Mouse (Mus musculus) heart, adult 11 months (tissue): Measurements from ENCODE around the gene Kalrn.

Experiments used
- DNase-seq: peaks from one replicate; pipeline ENCODE4 v3.0.0; 2022

Kalrn gene

DNA sequence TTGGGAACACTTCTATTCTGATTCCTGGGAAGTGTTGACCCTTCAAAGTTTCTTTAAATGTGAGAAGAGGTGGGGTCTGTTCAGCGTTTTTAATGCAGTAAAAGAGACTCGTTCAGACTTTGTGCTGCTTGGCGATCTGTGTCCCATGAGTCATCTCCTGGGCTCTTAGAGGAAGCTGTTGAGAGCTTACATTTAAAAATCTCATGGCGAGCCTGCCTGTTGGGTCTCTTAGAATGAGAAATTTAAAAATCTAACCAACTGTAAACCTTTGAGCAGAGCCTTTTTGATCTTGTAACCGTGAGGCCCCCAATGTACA is 650.4 kb downstream of the Kalrn start:
- no peak for DNase-seq

DNA sequence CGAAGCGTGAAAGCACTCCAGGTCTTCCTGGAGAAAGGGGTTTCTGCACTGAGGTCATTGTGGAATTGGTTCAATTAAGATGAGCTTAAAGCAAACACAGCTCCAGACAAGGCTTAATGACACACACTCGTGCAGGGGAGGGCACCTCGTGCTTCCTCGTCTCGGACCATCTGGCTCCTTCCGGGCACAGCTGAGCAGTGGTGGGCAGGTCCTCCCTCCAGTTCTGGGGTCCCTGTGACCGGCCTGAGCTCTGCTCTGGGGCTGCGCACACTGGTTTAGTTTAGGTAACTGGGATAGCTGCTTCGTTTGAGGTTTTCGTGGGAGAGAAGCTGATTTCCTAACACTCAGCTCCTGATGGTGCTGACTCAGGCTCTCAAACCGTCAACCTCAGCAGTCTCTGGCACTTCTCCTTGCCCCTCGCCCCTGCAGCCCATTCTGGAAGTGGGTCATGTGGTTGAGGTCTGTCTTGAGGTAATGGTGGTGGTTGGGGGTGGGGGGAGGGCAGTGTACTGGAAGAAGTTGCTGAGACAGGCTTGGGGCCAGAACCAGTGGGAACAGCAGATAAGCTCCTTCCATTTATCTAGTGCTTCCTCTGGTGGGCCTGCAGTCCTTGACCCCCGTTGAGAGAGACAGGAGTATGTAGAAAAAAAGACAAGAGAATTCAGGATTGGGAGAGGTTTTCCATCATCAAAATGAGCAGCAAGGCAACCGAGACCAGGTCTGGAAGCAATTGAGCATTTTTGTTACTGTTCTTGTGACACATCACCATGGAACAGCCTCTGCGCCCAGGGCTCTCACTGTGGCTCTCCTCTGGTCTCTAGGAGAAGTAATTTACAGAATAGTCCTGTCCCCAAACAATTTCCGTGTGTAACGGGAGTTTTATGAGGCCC is 651.0 kb downstream of the Kalrn start:
- peak; percentile 96 for DNase-seq

DNA sequence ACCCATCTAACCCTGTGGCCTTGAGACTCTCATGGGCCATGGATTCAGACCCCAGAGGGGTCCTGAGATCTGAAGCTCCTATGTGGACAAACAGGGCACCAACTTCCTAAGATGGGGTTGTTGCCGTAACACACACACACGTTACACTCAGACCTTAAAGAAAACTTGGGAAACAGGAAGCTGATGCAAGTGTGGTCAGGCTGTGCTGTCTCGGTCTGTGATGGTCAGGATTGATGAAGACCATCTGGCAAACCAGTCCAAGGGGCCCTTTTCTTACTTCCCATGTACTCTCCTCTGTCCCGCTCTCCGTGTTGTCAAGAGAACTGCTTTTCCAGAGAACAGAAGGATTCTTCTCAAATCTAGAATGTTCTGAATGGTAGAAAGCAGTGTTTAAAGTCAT is 651.8 kb downstream of the Kalrn start:
- DNase-seq = no peak
